Mouse (Mus musculus): ENCODE measurements around the gene Ncor2.

DNA sequence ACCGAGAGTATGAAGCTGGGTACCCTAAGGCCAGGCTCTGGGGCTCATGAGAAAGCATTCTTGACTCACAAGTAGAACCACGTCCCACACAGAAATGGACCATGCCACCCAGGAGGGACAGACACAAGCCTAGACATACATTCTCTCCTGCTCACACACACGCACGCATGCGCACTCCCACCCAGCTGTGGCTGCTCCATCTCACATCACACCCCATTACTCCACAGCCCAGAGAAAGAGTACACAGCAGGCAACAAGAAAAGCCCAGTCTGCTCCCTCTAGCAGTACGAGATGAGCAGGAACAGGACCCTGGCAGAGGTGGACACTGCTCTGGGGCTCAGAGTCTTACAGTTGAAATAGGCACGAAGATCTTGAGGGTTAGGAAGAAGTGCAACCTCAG is 55.0 kb downstream of the Ncor2 start:
- TF ChIP-seq MYC (IDR thresholded peaks at IDR 0.05; ENCODE audit: low read depth, low read length) (no peak), CTCF (IDR thresholded peaks at IDR 0.05 in 2 of 3, conservative IDR thresholded peaks at IDR 0.05 in 1 of 3; ENCODE audit: control insufficient read depth in 1 of 3, insufficient read depth in 1 of 3, low read depth in 2 of 3, low read length in 3 of 3, poor library complexity in 1 of 3, severe bottlenecking in 1 of 3) (no peak), POLR2A (IDR thresholded peaks at IDR 0.05; ENCODE audit: control insufficient read depth in 1 of 2, insufficient read depth in 1 of 2, low read depth in 1 of 2, low read length in 2 of 2, poor library complexity in 1 of 2) (no peak), ZC3H11A (IDR thresholded peaks at IDR 0.05; ENCODE audit: low read depth, low read length) (no peak)
